Mouse (Mus musculus) sigmoid colon, adult 10 weeks (tissue): ENCODE results near the gene Adh6b. TPM values are rescaled to one million over a fixed set of nuclear protein-coding genes. Genes with fewer than 3 reads are reported as not detected.

Experiments used
- polyA plus RNA-seq: library from polyadenylated mRNA; stranded (reverse); fragments of 350-450 nt; fragmentation: Illumina TruSeq; extraction: RNeasy Lipid Tissue Mini Kit (QIAGEN cat#74804); gene quantifications from one replicate; pipeline ENCODE4 v1.2.3, GENCODE M21; 2014; ENCODE audit warnings: low read depth, low replicate concordance

The Adh6b gene
- polyA plus RNA-seq, result not detected

DNA sequence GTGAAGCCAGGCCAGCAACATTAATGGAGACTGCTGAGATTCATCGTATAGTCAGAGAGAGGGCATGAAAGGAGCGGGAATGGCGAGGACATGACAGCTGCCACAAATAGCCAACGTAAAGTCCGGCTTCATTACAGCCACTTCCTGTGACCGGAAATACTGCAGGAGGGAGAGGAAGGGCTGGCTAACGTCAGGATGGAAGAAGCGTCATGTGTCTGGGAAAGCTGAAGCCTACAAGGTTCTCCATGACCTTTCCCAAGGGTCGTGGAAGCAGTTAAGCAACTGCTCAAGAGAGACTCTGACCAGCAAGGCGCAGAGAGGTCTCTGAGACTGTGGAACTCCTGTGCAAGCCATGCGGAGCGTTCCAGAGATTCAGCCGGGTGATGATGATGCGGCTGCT, at the start of gene Adh6b:
Adh6b (plus strand) TSS at position 305 of the 400 bp plus-strand sequence.

GRCm38 (mm10) chr3:138312965-138313364, 28.6 kb upstream of the Adh6b start, which contains the start of gene Adh6a:
Gene Adh6a, plus strand, starts transcription at chr3:138313286.

Other genes starting within 250 kb of the Adh6b start
- gene Trmt10a, start 198.3 kb upstream of the Adh6b start, polyA plus RNA-seq, result 7.8 TPM
- gene Mttp, start 196.8 kb upstream of the Adh6b start, polyA plus RNA-seq, result 2.7 TPM
- not detected for gene 4930579F01Rik, start 147.9 kb upstream of the Adh6b start, polyA plus RNA-seq
- gene Adh7, start 124.0 kb upstream of the Adh6b start, polyA plus RNA-seq, result 0.95 TPM
- gene Adh1, start 80.8 kb upstream of the Adh6b start, polyA plus RNA-seq, result 392 TPM
- 0.32 TPM for gene Adh6a, start 28.5 kb upstream of the Adh6b start, polyA plus RNA-seq
- not detected for gene Adh4, start 73.7 kb downstream of the Adh6b start, polyA plus RNA-seq
- 91.5 TPM for gene Adh5, start 101.3 kb downstream of the Adh6b start, polyA plus RNA-seq
- 82.3 TPM for gene Metap1, start 147.7 kb downstream of the Adh6b start, polyA plus RNA-seq
- gene Eif4e, start 184.4 kb downstream of the Adh6b start, polyA plus RNA-seq, result 201 TPM